Mouse (Mus musculus): ENCODE results near the gene Pum1. TPM values are rescaled to one million over a fixed set of nuclear protein-coding genes. Genes with fewer than 3 reads are reported as not detected.

The Pum1 gene
- polyA plus RNA-seq, 1 experiment = 28.2 TPM

- H3ac ChIP-seq (ENCODE audit: control insufficient read depth, insufficient read length) = no peak overlapping the region
- H3K79me2 ChIP-seq (ENCODE audit: control insufficient read depth, insufficient read depth) = no peaks in the 10 kb centered on the region
- TF ChIP-seq USF1 (IDR thresholded peaks at IDR 0.05; ENCODE audit: low read depth) (no peak), POLR2A (IDR thresholded peaks at IDR 0.05; ENCODE audit: insufficient read length, low read depth) (no peak), TCF3 (IDR thresholded peaks at IDR 0.05; ENCODE audit: insufficient read length, low read depth) (no peak), MYOD1 (IDR thresholded peaks at IDR 0.05; ENCODE audit: control insufficient read depth in 1 of 3, insufficient read length in 2 of 3, low read depth in 2 of 3) (no peak), REST (IDR thresholded peaks at IDR 0.05; ENCODE audit: insufficient read depth, insufficient read length) (no peak), MYOG (IDR thresholded peaks at IDR 0.05; ENCODE audit: control insufficient read depth in 1 of 3, insufficient read depth in 1 of 3, insufficient read length in 2 of 3, low read depth in 2 of 3) (no peak), TCF12 (IDR thresholded peaks at IDR 0.05; ENCODE audit: insufficient read depth, poor library complexity, severe bottlenecking) (no peak), MAX (IDR thresholded peaks at IDR 0.05; ENCODE audit: low read depth) (no peak), CEBPB (IDR thresholded peaks at IDR 0.05; ENCODE audit: insufficient read depth, poor library complexity, severe bottlenecking) (no peak), SRF (IDR thresholded peaks at IDR 0.05; ENCODE audit: control insufficient read depth, insufficient read length, low read depth) (no peak), E2F4 (IDR thresholded peaks at IDR 0.05; ENCODE audit: insufficient read depth) (no peak), POLR2AphosphoS2 (IDR thresholded peaks at IDR 0.05; ENCODE audit: insufficient read length, low read depth) (no peak)
- H3K36me3 ChIP-seq (ENCODE audit: control insufficient read depth, insufficient read depth) = no peaks in the 10 kb centered on the region
- H3K4me3 ChIP-seq = no peak overlapping the region
- H3K27me3 ChIP-seq (ENCODE audit: control insufficient read depth, insufficient read depth, insufficient read length) = no peaks in the 10 kb centered on the region
- no peak overlapping the region for H3K4me2 ChIP-seq (ENCODE audit: low read depth)
Measured at GRCm38 (mm10) chr4:130652546-130652945, 10.6 kb upstream of the Pum1 start.

GRCm38 (mm10) chr4:130657820-130658565 lies 5.1 kb upstream of the Pum1 start:
- no peak overlapping the region for H3ac ChIP-seq (ENCODE audit: control insufficient read depth, insufficient read length)
- TF ChIP-seq MAX (IDR thresholded peaks at IDR 0.05; ENCODE audit: low read depth) = no peak
- no peak for TF ChIP-seq TCF3 (IDR thresholded peaks at IDR 0.05; ENCODE audit: insufficient read length, low read depth)
- TF ChIP-seq MYOD1 (IDR thresholded peaks at IDR 0.05; ENCODE audit: control insufficient read depth in 1 of 3, insufficient read length in 2 of 3, low read depth in 2 of 3) = no peak
- TF ChIP-seq MYOG (IDR thresholded peaks at IDR 0.05; ENCODE audit: control insufficient read depth in 1 of 3, insufficient read depth in 1 of 3, insufficient read length in 2 of 3, low read depth in 2 of 3) = no peak
- TF ChIP-seq TCF12 (IDR thresholded peaks at IDR 0.05; ENCODE audit: insufficient read depth, poor library complexity, severe bottlenecking) = no peak
- no peak for TF ChIP-seq CEBPB (IDR thresholded peaks at IDR 0.05; ENCODE audit: insufficient read depth, poor library complexity, severe bottlenecking)
- no peak for TF ChIP-seq USF1 (IDR thresholded peaks at IDR 0.05; ENCODE audit: low read depth)
- no peak for TF ChIP-seq POLR2A (IDR thresholded peaks at IDR 0.05; ENCODE audit: insufficient read length, low read depth)
- no peak for TF ChIP-seq E2F4 (IDR thresholded peaks at IDR 0.05; ENCODE audit: insufficient read depth)
- TF ChIP-seq REST (IDR thresholded peaks at IDR 0.05; ENCODE audit: insufficient read depth, insufficient read length) = no peak
- no peak for TF ChIP-seq POLR2AphosphoS2 (IDR thresholded peaks at IDR 0.05; ENCODE audit: insufficient read length, low read depth)
- TF ChIP-seq SRF (IDR thresholded peaks at IDR 0.05; ENCODE audit: control insufficient read depth, insufficient read length, low read depth) = no peak
- H3K4me2 ChIP-seq (ENCODE audit: low read depth) = no peak overlapping the region
- H3K4me3 ChIP-seq = no peak overlapping the region
- H3K79me2 ChIP-seq (ENCODE audit: control insufficient read depth, insufficient read depth) = no peaks in the 10 kb centered on the region
- no peaks in the 10 kb centered on the region for H3K36me3 ChIP-seq (ENCODE audit: control insufficient read depth, insufficient read depth)
- no peaks in the 10 kb centered on the region for H3K27me3 ChIP-seq (ENCODE audit: control insufficient read depth, insufficient read depth, insufficient read length)

- H3K36me3 ChIP-seq (ENCODE audit: control insufficient read depth, insufficient read depth) = no peaks in the 10 kb centered on the region
- H3K27me3 ChIP-seq (ENCODE audit: control insufficient read depth, insufficient read depth, insufficient read length) = no peaks in the 10 kb centered on the region
- H3ac ChIP-seq (ENCODE audit: control insufficient read depth, insufficient read length) = no peak overlapping the region
- no peak for TF ChIP-seq MYOD1 (IDR thresholded peaks at IDR 0.05; ENCODE audit: control insufficient read depth in 1 of 3, insufficient read length in 2 of 3, low read depth in 2 of 3)
- TF ChIP-seq CEBPB (IDR thresholded peaks at IDR 0.05; ENCODE audit: insufficient read depth, poor library complexity, severe bottlenecking) = no peak
- no peak for TF ChIP-seq TCF3 (IDR thresholded peaks at IDR 0.05; ENCODE audit: insufficient read length, low read depth)
- TF ChIP-seq POLR2AphosphoS2 (IDR thresholded peaks at IDR 0.05; ENCODE audit: insufficient read length, low read depth) = no peak
- no peak for TF ChIP-seq REST (IDR thresholded peaks at IDR 0.05; ENCODE audit: insufficient read depth, insufficient read length)
- no peak for TF ChIP-seq TCF12 (IDR thresholded peaks at IDR 0.05; ENCODE audit: insufficient read depth, poor library complexity, severe bottlenecking)
- TF ChIP-seq SRF (IDR thresholded peaks at IDR 0.05; ENCODE audit: control insufficient read depth, insufficient read length, low read depth) = no peak
- no peak for TF ChIP-seq POLR2A (IDR thresholded peaks at IDR 0.05; ENCODE audit: insufficient read length, low read depth)
- TF ChIP-seq E2F4 (IDR thresholded peaks at IDR 0.05; ENCODE audit: insufficient read depth) = no peak
- TF ChIP-seq MAX (IDR thresholded peaks at IDR 0.05; ENCODE audit: low read depth) = no peak
- no peak for TF ChIP-seq USF1 (IDR thresholded peaks at IDR 0.05; ENCODE audit: low read depth)
- H3K4me2 ChIP-seq (ENCODE audit: low read depth) = no peak overlapping the region
- peaks cover 12% of the 10 kb centered on the region for H3K79me2 ChIP-seq (ENCODE audit: control insufficient read depth, insufficient read depth)
- no peak overlapping the region for H3K4me3 ChIP-seq
Measured at GRCm38 (mm10) chr4:130659470-130659869, 3.7 kb upstream of the Pum1 start.

GRCm38 (mm10) chr4:130660106-130660505 lies 3.0 kb upstream of the Pum1 start:
- no peak overlapping the region for H3K4me2 ChIP-seq (ENCODE audit: low read depth)
- TF ChIP-seq E2F4 (IDR thresholded peaks at IDR 0.05; ENCODE audit: insufficient read depth) = no peak
- no peak for TF ChIP-seq USF1 (IDR thresholded peaks at IDR 0.05; ENCODE audit: low read depth)
- TF ChIP-seq MAX (IDR thresholded peaks at IDR 0.05; ENCODE audit: low read depth) = no peak
- no peak for TF ChIP-seq REST (IDR thresholded peaks at IDR 0.05; ENCODE audit: insufficient read depth, insufficient read length)
- no peak for TF ChIP-seq POLR2A (IDR thresholded peaks at IDR 0.05; ENCODE audit: insufficient read length, low read depth)
- TF ChIP-seq MYOG (IDR thresholded peaks at IDR 0.05; ENCODE audit: control insufficient read depth in 1 of 3, insufficient read depth in 1 of 3, insufficient read length in 2 of 3, low read depth in 2 of 3) = no peak
- TF ChIP-seq POLR2AphosphoS2 (IDR thresholded peaks at IDR 0.05; ENCODE audit: insufficient read length, low read depth) = no peak
- TF ChIP-seq SRF (IDR thresholded peaks at IDR 0.05; ENCODE audit: control insufficient read depth, insufficient read length, low read depth) = no peak
- no peak for TF ChIP-seq CEBPB (IDR thresholded peaks at IDR 0.05; ENCODE audit: insufficient read depth, poor library complexity, severe bottlenecking)
- no peak for TF ChIP-seq TCF3 (IDR thresholded peaks at IDR 0.05; ENCODE audit: insufficient read length, low read depth)
- no peak for TF ChIP-seq TCF12 (IDR thresholded peaks at IDR 0.05; ENCODE audit: insufficient read depth, poor library complexity, severe bottlenecking)
- no peak for TF ChIP-seq MYOD1 (IDR thresholded peaks at IDR 0.05; ENCODE audit: control insufficient read depth in 1 of 3, insufficient read length in 2 of 3, low read depth in 2 of 3)
- no peaks in the 10 kb centered on the region for H3K27me3 ChIP-seq (ENCODE audit: control insufficient read depth, insufficient read depth, insufficient read length)

More at GRCm38 (mm10) chr4:130660106-130660505, 3.0 kb upstream of the Pum1 start:
- Histone ChIP-seq H3K4me3 (no peak overlapping the region), H3K79me2 (ENCODE audit: control insufficient read depth, insufficient read depth) (peaks cover 18% of the 10 kb centered on the region), H3K36me3 (ENCODE audit: control insufficient read depth, insufficient read depth) (no peaks in the 10 kb centered on the region), H3ac (ENCODE audit: control insufficient read depth, insufficient read length) (no peak overlapping the region)
